Mouse (Mus musculus) ES-Bruce4 (cell line): Measurements from ENCODE around the gene Mrpl16. TPM values are rescaled to one million over a fixed set of nuclear protein-coding genes. Genes with fewer than 3 reads are reported as not detected.
A peak's percentile ranks its signal among the peaks of the same experiment; 100 is the strongest.

Experiments used
- H3K27ac ChIP-seq: 2 replicates; pipeline ENCODE4 v1.5.1; 2012; ENCODE audit warnings: low read length, inconsistent platforms; ENCODE audit not compliant: insufficient read depth
- H3K27me3 ChIP-seq: 2 replicates; pipeline ENCODE4 v1.6.1; 2012; ENCODE audit warnings: mild to moderate bottlenecking, low read length, inconsistent platforms; ENCODE audit not compliant: control insufficient read depth, poor library complexity, insufficient read depth, severe bottlenecking
- H3K36me3 ChIP-seq: 2 replicates; pipeline ENCODE4 v1.6.1; 2012; ENCODE audit warnings: inconsistent platforms, mild to moderate bottlenecking, low read length, moderate library complexity; ENCODE audit not compliant: control insufficient read depth, poor library complexity, insufficient read depth, severe bottlenecking
- H3K4me1 ChIP-seq: one replicate; pipeline ENCODE4 v1.8.1; 2011; ENCODE audit warnings: low read length; ENCODE audit not compliant: control insufficient read depth, insufficient read depth
- H3K4me3 ChIP-seq: 2 replicates; pipeline ENCODE4 v1.5.1; 2011; ENCODE audit warnings: low read depth, mild to moderate bottlenecking, low read length
- H3K9ac ChIP-seq: 2 replicates; pipeline ENCODE4 v1.6.1; 2012; ENCODE audit warnings: low read depth, mild to moderate bottlenecking, inconsistent platforms; ENCODE audit not compliant: poor library complexity, severe bottlenecking
- H3K9me3 ChIP-seq: replicated peaks from 2 replicates; pipeline ENCODE4 v1.6.1; 2012; ENCODE audit warnings: mild to moderate bottlenecking, low read length, inconsistent platforms; ENCODE audit not compliant: control insufficient read depth, poor library complexity, insufficient read depth, severe bottlenecking
- CTCF ChIP-seq: IDR thresholded peaks from one replicate; pipeline ENCODE4 v1.8.1; 2011; ENCODE audit warnings: low read depth, low read length
- EP300 ChIP-seq: IDR thresholded peaks from 2 replicates; pipeline ENCODE4 v1.6.1; 2011; ENCODE audit warnings: low read depth, low read length; ENCODE audit not compliant: insufficient read depth
- POLR2A ChIP-seq: IDR thresholded peaks from one replicate; pipeline ENCODE4 v1.8.1; 2011; ENCODE audit warnings: low read length; ENCODE audit not compliant: insufficient read depth
- polyA plus RNA-seq: library from polyadenylated mRNA; stranded (reverse); fragments of >200 nt; gene quantifications from 2 replicates; pipeline ENCODE4 v1.2.4, GENCODE M21; 2011; ENCODE audit warnings: low read depth; ENCODE audit not compliant: missing spikeins, insufficient read depth, insufficient read length

Mrpl16 gene
- 46.5 and 49.6 TPM in 2 replicates for polyA plus RNA-seq

GRCm38 (mm10) chr19:11770205-11770892, at the start of gene Mrpl16:
Gene Mrpl16, plus strand, starts transcription at chr19:11770391.
- Histone ChIP-seq H3K9ac (peak within 1 kb of the TSS; percentile 93), H3K4me1 (no peaks in the 10 kb centered on the region), H3K9me3 (no peaks in the 10 kb centered on the region), H3K4me3 (peak within 1 kb of the TSS; percentile 100), H3K27me3 (no peaks in the 10 kb centered on the region), H3K36me3 (peaks cover 28% of the 10 kb centered on the region), H3K27ac (peak within 1 kb of the TSS; percentile 47; the same call in 1 of the 2 replicates)
- TF ChIP-seq POLR2A (peak; percentile 32), CTCF (no peak), EP300 (0 out of 2 replicates have a peak, but pooled peaks have one; percentile 10)

- H3K27ac ChIP-seq = no peak overlapping the region
- TF ChIP-seq POLR2A (no peak), EP300 (no peak), CTCF (no peak)
- no peaks in the 10 kb centered on the region for H3K27me3 ChIP-seq
- H3K36me3 ChIP-seq = no peaks in the 10 kb centered on the region
- no peak overlapping the region for H3K9ac ChIP-seq
- no peak overlapping the region for H3K4me3 ChIP-seq
- no peaks in the 10 kb centered on the region for H3K4me1 ChIP-seq
- H3K9me3 ChIP-seq = no peaks in the 10 kb centered on the region
Measured at GRCm38 (mm10) chr19:11723870-11724269, 46.3 kb upstream of the Mrpl16 start.

- H3K4me1 ChIP-seq = no peaks in the 10 kb centered on the region
- no peak overlapping the region for H3K27ac ChIP-seq
- no peak overlapping the region for H3K4me3 ChIP-seq
- TF ChIP-seq CTCF (no peak), POLR2A (no peak), EP300 (no peak)
- H3K9me3 ChIP-seq = no peaks in the 10 kb centered on the region
- H3K27me3 ChIP-seq = no peaks in the 10 kb centered on the region
- no peak overlapping the region for H3K9ac ChIP-seq
- no peaks in the 10 kb centered on the region for H3K36me3 ChIP-seq
Measured at GRCm38 (mm10) chr19:11724275-11724674, 45.9 kb upstream of the Mrpl16 start.

GRCm38 (mm10) chr19:11725915-11726314, 44.3 kb upstream of the Mrpl16 start:
- no peaks in the 10 kb centered on the region for H3K9me3 ChIP-seq
- no peak overlapping the region for H3K9ac ChIP-seq
- no peaks in the 10 kb centered on the region for H3K4me1 ChIP-seq
- no peak overlapping the region for H3K27ac ChIP-seq
- no peaks in the 10 kb centered on the region for H3K36me3 ChIP-seq
- no peak overlapping the region for H3K4me3 ChIP-seq
- TF ChIP-seq EP300 = no peak
- no peaks in the 10 kb centered on the region for H3K27me3 ChIP-seq

GRCm38 (mm10) chr19:11727304-11727703, 42.9 kb upstream of the Mrpl16 start:
- Histone ChIP-seq H3K27me3 (no peaks in the 10 kb centered on the region), H3K36me3 (no peaks in the 10 kb centered on the region), H3K9ac (no peak overlapping the region), H3K4me1 (no peaks in the 10 kb centered on the region), H3K4me3 (no peak overlapping the region), H3K27ac (no peak overlapping the region), H3K9me3 (no peaks in the 10 kb centered on the region)
- TF ChIP-seq CTCF (no peak), EP300 (no peak), POLR2A (no peak)

GRCm38 (mm10) chr19:11730278-11730677, 39.9 kb upstream of the Mrpl16 start:
- TF ChIP-seq CTCF = no peak
- TF ChIP-seq EP300 = no peak
- TF ChIP-seq POLR2A = no peak
- no peak overlapping the region for H3K27ac ChIP-seq
- no peaks in the 10 kb centered on the region for H3K4me1 ChIP-seq

More at GRCm38 (mm10) chr19:11730278-11730677, 39.9 kb upstream of the Mrpl16 start:
- Histone ChIP-seq H3K4me3 (no peak overlapping the region), H3K9me3 (no peaks in the 10 kb centered on the region), H3K27me3 (no peaks in the 10 kb centered on the region), H3K9ac (no peak overlapping the region), H3K36me3 (no peaks in the 10 kb centered on the region)
